Mouse (Mus musculus): ENCODE measurements around the gene Fat3. TPM values are rescaled to one million over a fixed set of nuclear protein-coding genes. Genes with fewer than 3 reads are reported as not detected.

Gene Fat3
- total RNA-seq, 2 experiments from 2014 or later = not detected

GRCm38 (mm10) chr9:16152756-16153579 lies 348.1 kb downstream of the Fat3 start:
- no peak for ATAC-seq (replicated peaks; ENCODE audit: poor library complexity)

- ATAC-seq (replicated peaks; ENCODE audit: poor library complexity) = no peak
Measured at GRCm38 (mm10) chr9:16150046-16150445, 351.0 kb downstream of the Fat3 start.

GRCm38 (mm10) chr9:16147735-16148134 lies 353.4 kb downstream of the Fat3 start:
- ATAC-seq (replicated peaks; ENCODE audit: poor library complexity) = no peak

GRCm38 (mm10) chr9:16144684-16145083 lies 356.4 kb downstream of the Fat3 start:
- ATAC-seq (replicated peaks; ENCODE audit: poor library complexity) = no peak

GRCm38 (mm10) chr9:16139300-16139699 lies 361.8 kb downstream of the Fat3 start:
- no peak for ATAC-seq (replicated peaks; ENCODE audit: poor library complexity)

- ATAC-seq (replicated peaks; ENCODE audit: poor library complexity) = no peak
Measured at GRCm38 (mm10) chr9:16133098-16133497, 368.0 kb downstream of the Fat3 start.

- ATAC-seq (replicated peaks; ENCODE audit: poor library complexity) = no peak
Measured at GRCm38 (mm10) chr9:16132594-16132993, 368.5 kb downstream of the Fat3 start.

GRCm38 (mm10) chr9:16121756-16122155 lies 379.3 kb downstream of the Fat3 start:
- no peak for ATAC-seq (replicated peaks; ENCODE audit: poor library complexity)

- ATAC-seq (replicated peaks; ENCODE audit: poor library complexity) = no peak
Measured at GRCm38 (mm10) chr9:16114821-16115485, 386.1 kb downstream of the Fat3 start.

- peak; percentile 75 for ATAC-seq (replicated peaks; ENCODE audit: poor library complexity)
Measured at GRCm38 (mm10) chr9:16113936-16114642, 387.0 kb downstream of the Fat3 start.

- no peak for ATAC-seq (replicated peaks; ENCODE audit: poor library complexity)
Measured at GRCm38 (mm10) chr9:16107900-16108299, 393.2 kb downstream of the Fat3 start.

GRCm38 (mm10) chr9:16107386-16107785 lies 393.7 kb downstream of the Fat3 start:
- ATAC-seq (replicated peaks; ENCODE audit: poor library complexity) = no peak

GRCm38 (mm10) chr9:16098553-16098952 lies 402.5 kb downstream of the Fat3 start:
- no peak for ATAC-seq (replicated peaks; ENCODE audit: poor library complexity)

- no peak for ATAC-seq (replicated peaks; ENCODE audit: poor library complexity)
Measured at GRCm38 (mm10) chr9:16093047-16093668, 407.9 kb downstream of the Fat3 start.

GRCm38 (mm10) chr9:16092051-16092967 lies 408.8 kb downstream of the Fat3 start:
- no peak for ATAC-seq (replicated peaks; ENCODE audit: poor library complexity)

GRCm38 (mm10) chr9:16079292-16079691 lies 421.8 kb downstream of the Fat3 start:
- ATAC-seq (replicated peaks; ENCODE audit: poor library complexity) = no peak

- ATAC-seq (replicated peaks; ENCODE audit: poor library complexity) = no peak
Measured at GRCm38 (mm10) chr9:16074664-16075063, 426.4 kb downstream of the Fat3 start.

- no peak for ATAC-seq (replicated peaks; ENCODE audit: poor library complexity)
Measured at GRCm38 (mm10) chr9:16074116-16074515, 427.0 kb downstream of the Fat3 start.

GRCm38 (mm10) chr9:16063447-16063846 lies 437.6 kb downstream of the Fat3 start:
- ATAC-seq (replicated peaks; ENCODE audit: poor library complexity) = no peak

- ATAC-seq (replicated peaks; ENCODE audit: poor library complexity) = no peak
Measured at GRCm38 (mm10) chr9:16062472-16062871, 438.6 kb downstream of the Fat3 start.
